Mouse (Mus musculus) testis, adult 2 months (tissue): Measurements from ENCODE around the gene Tle3.

Experiments used
- CTCF ChIP-seq: fragments of 200-500 bp; IDR thresholded peaks from 2 replicates; pipeline ENCODE4 v1.5.1; 2012; ENCODE audit warnings: low read depth, mild to moderate bottlenecking, inconsistent platforms, low read length, moderate library complexity; ENCODE audit not compliant: control insufficient read depth, insufficient read depth, insufficient replicate concordance
- POLR2A ChIP-seq: fragments of 200-500 bp; IDR thresholded peaks from 2 replicates; pipeline ENCODE4 v1.6.1; 2012; ENCODE audit warnings: low read depth, mild to moderate bottlenecking, inconsistent platforms, low read length, moderate library complexity; ENCODE audit not compliant: control insufficient read depth

DNA sequence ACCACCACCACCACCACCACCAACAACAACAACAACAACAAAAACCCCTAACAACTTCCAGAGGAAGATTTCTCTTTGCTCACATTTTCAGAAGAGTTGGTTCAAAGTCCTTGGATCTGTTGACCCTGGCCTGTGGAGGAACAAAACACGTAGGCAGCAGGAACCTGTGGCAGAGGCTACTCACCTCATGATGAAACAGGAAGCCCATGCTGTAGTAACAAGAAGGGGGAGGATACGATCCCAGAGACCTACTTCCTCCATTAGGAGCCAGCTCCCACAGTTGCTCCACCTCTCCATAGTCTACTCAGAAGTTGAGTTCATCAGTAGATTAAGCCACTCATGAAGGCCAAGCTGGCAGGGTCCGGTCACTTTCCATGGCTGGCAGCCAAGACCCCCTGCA, 52.1 kb downstream of the Tle3 start:
- TF ChIP-seq CTCF (no peak), POLR2A (no peak)
